Mouse (Mus musculus) kidney, postnatal 4 days (tissue): ENCODE measurements around the gene Tenm3.
"Not testable (repeated sequence)": the region's sequence is repeated elsewhere in the genome, so short reads cannot be mapped to it uniquely, and the experiment has no call there.

ENCODE experiments used
- DNase-seq, 2 experiments: peaks; one replicate each; pipeline ENCODE4 v3.0.0; 2021; ENCODE audit warnings: mixed read lengths in 2 of 2

The Tenm3 gene

DNA sequence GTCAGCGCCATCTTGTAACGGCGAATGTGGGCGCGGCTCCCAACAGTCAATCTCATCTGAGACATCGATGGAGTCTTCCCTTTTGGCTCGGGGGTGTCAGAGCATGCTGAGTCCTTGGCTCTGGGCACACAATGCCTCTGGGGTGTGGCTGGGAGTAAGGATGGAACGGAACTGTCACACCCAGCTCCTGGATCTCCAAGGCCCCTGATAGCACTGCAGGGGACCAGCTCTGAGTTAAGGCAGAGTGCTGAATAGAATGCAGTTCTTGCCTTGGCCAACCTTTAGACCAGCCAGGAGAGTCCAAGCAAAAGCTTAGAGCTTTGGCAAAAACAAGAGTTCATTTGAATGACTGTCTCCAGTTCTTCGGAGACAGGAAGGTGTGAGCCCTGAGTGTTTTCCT lies 647.8 kb downstream of the Tenm3 start:
- no peak for DNase-seq

DNA sequence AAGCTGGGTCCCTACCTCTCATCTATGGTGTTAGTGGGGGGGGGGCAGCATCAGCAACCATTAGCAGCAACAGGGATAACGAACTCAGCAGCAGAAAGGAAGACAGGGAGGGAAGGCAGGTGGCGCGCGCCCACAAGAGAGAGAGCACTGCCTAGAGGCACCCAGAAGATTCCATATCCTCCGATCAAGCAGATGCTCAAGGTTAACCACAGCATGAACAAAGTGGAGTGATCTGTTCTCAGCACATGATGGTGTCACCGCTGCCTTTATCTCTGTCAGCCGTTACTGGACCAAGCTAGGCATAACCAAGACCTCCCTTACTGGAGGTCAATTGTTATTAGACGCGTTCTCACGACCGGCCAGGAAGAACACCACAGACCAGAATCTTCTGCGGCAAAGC lies 655.2 kb downstream of the Tenm3 start:
- DNase-seq: no peak

DNA sequence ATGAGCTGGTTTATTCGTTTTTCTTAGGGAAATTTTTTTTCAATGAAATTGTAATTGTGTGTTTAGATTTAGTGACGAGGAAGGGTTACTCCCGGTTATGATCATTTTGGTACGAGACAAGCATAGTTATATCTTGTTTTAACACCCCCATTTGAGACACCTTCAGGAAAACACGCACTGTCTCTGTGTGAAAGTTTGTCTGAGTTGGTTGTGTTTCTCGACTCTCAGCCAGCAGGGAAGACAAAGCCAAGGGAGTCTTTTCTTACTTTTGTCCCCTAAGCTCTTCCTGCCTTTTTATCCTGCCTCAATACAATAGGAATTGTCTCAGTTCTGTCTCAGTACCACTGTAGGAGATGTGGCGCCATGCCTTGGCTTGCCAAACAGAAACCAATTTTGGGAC lies 660.0 kb downstream of the Tenm3 start:
- no peak for DNase-seq

- DNase-seq: no peak
Measured at GRCm38 (mm10) chr8:48181000-48181399, 662.8 kb downstream of the Tenm3 start.

DNA sequence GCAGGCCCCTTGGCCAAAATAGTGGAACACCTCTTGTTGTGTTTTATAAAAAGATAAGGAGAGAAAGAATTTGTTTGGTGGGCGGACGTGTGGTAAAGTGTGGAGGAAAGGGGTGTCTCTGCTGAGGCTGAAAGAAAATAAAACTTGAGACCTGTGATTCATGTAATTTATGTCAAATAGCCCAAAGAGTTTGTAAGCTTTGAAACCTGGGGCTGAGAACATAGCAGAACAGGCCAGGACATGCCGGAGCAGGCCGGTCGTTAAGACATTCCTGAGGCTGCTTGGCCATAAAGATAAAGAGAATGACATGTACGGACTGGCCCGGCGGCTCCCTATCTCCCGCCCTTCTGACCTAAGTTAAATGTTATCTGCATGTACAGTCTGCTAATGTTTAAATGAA lies 663.6 kb downstream of the Tenm3 start:
- not testable (repeated sequence) for DNase-seq

DNA sequence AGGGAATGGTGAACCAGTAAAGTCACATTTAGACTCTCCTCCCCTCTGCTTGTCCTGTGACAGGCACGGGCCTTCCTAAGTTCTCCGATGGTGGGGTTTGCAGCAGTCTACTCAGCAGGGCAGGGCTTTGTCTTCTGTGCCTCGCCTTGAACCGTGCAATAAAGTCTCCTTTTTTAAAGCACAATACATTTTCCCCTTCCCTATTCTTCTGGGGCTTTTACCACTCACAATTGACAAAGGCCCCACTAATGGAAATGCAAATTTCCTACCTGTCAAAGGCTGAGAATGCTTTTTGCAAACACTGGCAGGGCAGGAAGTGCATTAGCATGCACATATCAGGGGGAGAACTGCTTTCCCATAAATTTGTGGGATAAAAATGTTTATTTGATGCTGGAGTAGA lies 664.8 kb downstream of the Tenm3 start:
- no peak for DNase-seq

GRCm38 (mm10) chr8:48177876-48178275 lies 665.9 kb downstream of the Tenm3 start:
- no peak for DNase-seq
